Mouse (Mus musculus) E14TG2a.4 (cell line): Measurements from ENCODE around the gene Kcnmb2.

Experiments used
- CTCF ChIP-seq: conservative IDR thresholded peaks from 2 replicates; pipeline ENCODE4 v1.5.1; 2014; ENCODE audit warnings: low read length
- POU5F1 ChIP-seq: IDR thresholded peaks from 2 replicates; pipeline ENCODE4 v1.6.1; 2014; ENCODE audit warnings: low read length, borderline replicate concordance

DNA sequence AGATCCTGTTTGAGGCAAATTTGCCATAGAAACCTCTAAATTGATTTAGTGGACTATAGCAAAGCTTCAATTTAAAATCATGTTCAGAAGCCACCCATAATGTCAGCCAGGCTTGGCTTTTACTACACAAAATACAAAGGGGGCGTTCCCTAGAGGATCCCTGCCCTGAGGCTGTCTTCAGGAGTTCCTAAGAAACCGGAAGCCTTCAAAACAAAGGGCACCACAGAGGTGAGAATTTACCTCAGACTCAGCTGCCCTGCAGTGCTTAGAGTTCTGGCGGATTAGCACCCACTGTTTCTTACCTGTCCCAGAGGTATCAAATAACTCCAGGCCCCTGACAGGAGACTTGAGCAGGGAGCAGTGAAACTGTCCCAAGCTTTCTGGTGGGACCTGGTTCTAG is 77.4 kb downstream of the Kcnmb2 start:
- TF ChIP-seq CTCF = no peak
- TF ChIP-seq POU5F1 = no peak
